Mouse (Mus musculus) urinary bladder, adult 2 months (tissue): Measurements from ENCODE around the gene Gm4787. TPM values are rescaled to one million over a fixed set of nuclear protein-coding genes. Genes with fewer than 3 reads are reported as not detected.
"Not testable (repeated sequence)": the region's sequence is repeated elsewhere in the genome, so short reads cannot be mapped to it uniquely, and the experiment has no call there.

Experiments used
- DNase-seq: peaks from one replicate; pipeline ENCODE4 v3.0.0; 2022; ENCODE audit warnings: low spot score
- polyA plus RNA-seq: library from polyadenylated mRNA; depleted of rRNA; stranded (reverse); fragments of >200 nt; gene quantifications from 2 replicates; pipeline ENCODE4 v1.2.3, GENCODE M21; 2012; rRNA removed

Gm4787 gene
- 1.6 and 1.9 TPM in 2 replicates for polyA plus RNA-seq

GRCm38 (mm10) chr12:81379364-81379763 lies at the start of gene Gm4787:
TSS of gene Gm4787 (minus strand) at chr12:81379464.
- DNase-seq = not testable (repeated sequence)

GRCm38 (mm10) chr12:81421846-81422245 lies 42.6 kb upstream of the Gm4787 start, which contains the start of gene Adam4:
TSS of gene Adam4 (minus strand) at chr12:81421946.
- no peak for DNase-seq

- no peak for DNase-seq
These were observed 33.9 kb upstream of the Gm4787 start for GRCm38 (mm10) chr12:81413211-81413610.

GRCm38 (mm10) chr12:81408966-81409365 lies 29.7 kb upstream of the Gm4787 start:
- DNase-seq = no peak

DNA sequence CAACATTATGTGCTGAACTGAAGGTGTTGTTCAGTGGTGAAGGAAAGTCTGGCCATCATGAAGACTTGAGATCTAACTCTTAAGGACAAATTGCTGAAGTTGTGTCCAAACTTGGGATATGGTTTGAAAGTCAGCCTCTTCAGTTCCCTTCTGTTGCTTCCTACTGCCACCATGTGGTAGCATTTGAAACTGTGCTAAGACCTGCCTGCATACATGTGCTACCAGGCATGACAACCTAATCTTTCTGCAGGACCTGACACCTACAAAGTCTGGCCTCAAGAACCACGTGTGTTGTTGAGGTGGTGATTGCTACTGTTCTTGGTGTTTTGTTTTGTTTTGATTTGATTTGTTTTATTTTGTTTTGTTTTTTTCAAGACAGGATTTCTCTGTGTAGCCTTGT lies 22.9 kb upstream of the Gm4787 start:
- DNase-seq = no peak

- no peak for DNase-seq
These were observed 45.4 kb downstream of the Gm4787 start for GRCm38 (mm10) chr12:81333841-81334240.

GRCm38 (mm10) chr12:81332875-81333421 lies 46.3 kb downstream of the Gm4787 start, which contains the start of gene Slc8a3:
TSS of gene Slc8a3 (minus strand) at chr12:81333180.
- DNase-seq = peak; percentile 23

- no peak for DNase-seq
These were observed 47.1 kb downstream of the Gm4787 start for GRCm38 (mm10) chr12:81331937-81332874.

DNA sequence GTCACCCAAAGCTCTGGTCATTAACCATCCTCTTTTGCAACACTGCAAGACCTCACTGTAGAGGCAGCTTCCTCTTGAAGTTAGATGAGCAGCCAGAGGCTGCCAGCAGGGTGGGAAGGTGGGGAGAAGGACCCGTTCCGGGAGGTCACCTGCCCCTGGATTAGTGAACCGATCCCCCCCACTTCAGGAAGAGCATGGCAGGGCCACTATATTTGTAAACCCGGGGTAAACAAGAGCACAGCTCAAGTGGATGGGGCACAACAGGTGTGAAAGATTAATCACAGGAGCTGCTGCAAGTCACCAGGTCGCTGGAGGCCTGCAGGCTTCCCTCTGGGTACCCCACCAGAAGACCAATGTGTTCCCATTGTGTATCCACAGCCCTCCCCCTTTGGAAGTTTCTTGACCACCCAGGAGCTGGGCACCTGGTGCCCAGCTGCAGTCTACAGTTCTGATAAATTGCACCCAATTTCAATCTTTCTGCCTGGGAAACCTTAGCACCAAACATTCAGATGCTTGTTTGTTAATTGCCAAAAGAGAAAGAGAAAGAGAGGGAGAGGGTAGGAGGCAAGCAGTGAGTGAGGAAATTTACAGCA lies 48.1 kb downstream of the Gm4787 start:
- no peak for DNase-seq

Other genes with a start within 250 kb of the Gm4787 start
- 0.51 and 0.75 TPM in 2 replicates for gene Slc8a3, start 46.3 kb downstream of the Gm4787 start, polyA plus RNA-seq
- gene Adam4, start 42.5 kb upstream of the Gm4787 start, polyA plus RNA-seq = 1.3 and 1.5 TPM in 2 replicates
- 73.2 and 88.9 TPM in 2 replicates for gene Cox16, start 105.7 kb upstream of the Gm4787 start, polyA plus RNA-seq
- gene Gm20498, start 153.4 kb upstream of the Gm4787 start, polyA plus RNA-seq = 14.6 and 20.0 TPM in 2 replicates
- gene Synj2bp, start 153.4 kb upstream of the Gm4787 start, polyA plus RNA-seq = 36.6 and 38.0 TPM in 2 replicates
- 0.04 and 0.06 TPM in 2 replicates for gene Adam21, start 189.0 kb upstream of the Gm4787 start, polyA plus RNA-seq
- gene Med6, start 215.5 kb upstream of the Gm4787 start, polyA plus RNA-seq = 33.0 and 41.8 TPM in 2 replicates